Mouse (Mus musculus): ENCODE results near the gene Bcs1l. TPM values are rescaled to one million over a fixed set of nuclear protein-coding genes. Genes with fewer than 3 reads are reported as not detected.

Gene Bcs1l
- 17.8 and 21.3 TPM in 2 replicates for polyA plus RNA-seq (2014; fragmentation: Nextera tagmentation; extraction: Ambion mirVana)

GRCm38 (mm10) chr1:74587773-74588445 lies at the start of gene Bcs1l, which contains the start of gene Zfp142:
TSS of gene Bcs1l (plus strand) at chr1:74588289.
TSS of gene Zfp142 (minus strand) at chr1:74588246.
- WGBS, result under 1% methylated on average over 48 of the region's 48 CpGs

GRCm38 (mm10) chr1:74538650-74539049 lies 49.4 kb upstream of the Bcs1l start:
- H3K9ac ChIP-seq, result no peak overlapping the region
- no peak overlapping the region for H3K27ac ChIP-seq (ENCODE audit: low read depth)
- no peak for DNase-seq
- H3K36me3 ChIP-seq (ENCODE audit: insufficient read depth), result no peaks in the 10 kb centered on the region
- ATAC-seq (ENCODE audit: insufficient read depth), result no peak
- TF ChIP-seq CTCF (IDR thresholded peaks at IDR 0.05; ENCODE audit: low read depth), result no peak
- H3K27me3 ChIP-seq (ENCODE audit: insufficient read depth, low read length), result no peaks in the 10 kb centered on the region
- H3K9me3 ChIP-seq (ENCODE audit: low read depth, low read length), result no peaks in the 10 kb centered on the region
- no peaks in the 10 kb centered on the region for H3K4me1 ChIP-seq (ENCODE audit: insufficient read depth)
- no peak overlapping the region for H3K4me2 ChIP-seq
- H3K4me3 ChIP-seq (ENCODE audit: low read depth, low read length), result no peak overlapping the region

More at GRCm38 (mm10) chr1:74587773-74588445, at the start of gene Bcs1l, which contains the start of gene Zfp142:
- DNase-seq (peak; percentile 99), ATAC-seq (ENCODE audit: insufficient read depth) (peak; percentile 99)
- Histone ChIP-seq H3K27me3 (ENCODE audit: insufficient read depth, low read length) (no peaks in the 10 kb centered on the region), H3K36me3 (ENCODE audit: insufficient read depth) (peaks cover 38% of the 10 kb centered on the region), H3K27ac (ENCODE audit: low read depth) (peak within 1 kb of the TSS; percentile 75), H3K4me1 (ENCODE audit: insufficient read depth) (peaks cover 11% of the 10 kb centered on the region; the same call in 1 of the 2 replicates), H3K4me2 (peak within 1 kb of the TSS; percentile 92), H3K4me3 (ENCODE audit: low read depth, low read length) (peak within 1 kb of the TSS; percentile 86), H3K9me3 (ENCODE audit: low read depth, low read length) (no peaks in the 10 kb centered on the region), H3K9ac (peak within 1 kb of the TSS; percentile 85)
- peak; percentile 43 for TF ChIP-seq CTCF (IDR thresholded peaks at IDR 0.05; ENCODE audit: low read depth)

DNA sequence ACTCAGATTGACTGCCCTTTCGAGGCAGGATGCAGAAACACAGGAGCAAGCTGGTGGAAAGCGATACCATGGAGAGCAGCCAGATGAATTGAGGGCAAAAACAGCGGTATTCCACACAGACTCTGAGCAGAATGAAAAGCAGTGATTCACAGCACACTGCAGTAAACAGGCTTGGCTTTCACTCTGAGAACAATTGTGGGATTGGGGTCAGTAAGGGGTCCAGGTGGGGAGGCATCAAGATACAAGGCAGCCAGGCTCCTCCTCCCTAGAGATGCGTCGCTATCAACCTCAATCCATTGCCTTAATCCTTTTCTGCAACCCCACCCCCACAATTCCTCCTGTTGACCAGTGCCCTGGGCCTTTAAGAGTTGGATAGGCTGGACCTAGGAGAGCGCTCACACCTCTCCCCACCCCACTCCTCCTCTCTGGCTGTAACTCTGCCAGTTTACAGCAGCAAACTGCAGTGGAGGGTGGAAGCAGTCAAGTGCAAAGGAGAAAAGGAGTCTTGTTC lies 45.6 kb upstream of the Bcs1l start, which contains the start of gene Plcd4:
Gene Plcd4 (plus strand): TSS at position 438 of the 511 bp plus-strand sequence.
- no peak for TF ChIP-seq CTCF (IDR thresholded peaks at IDR 0.05; ENCODE audit: low read depth)
- Histone ChIP-seq H3K27ac (ENCODE audit: low read depth) (no peak within 1 kb of the TSS), H3K27me3 (ENCODE audit: insufficient read depth, low read length) (no peaks in the 10 kb centered on the region), H3K9ac (no peak within 1 kb of the TSS), H3K4me3 (ENCODE audit: low read depth, low read length) (no peak within 1 kb of the TSS), H3K4me1 (ENCODE audit: insufficient read depth) (no peaks in the 10 kb centered on the region), H3K36me3 (ENCODE audit: insufficient read depth) (no peaks in the 10 kb centered on the region), H3K4me2 (no peak within 1 kb of the TSS), H3K9me3 (ENCODE audit: low read depth, low read length) (no peaks in the 10 kb centered on the region)
- DNase-seq (peak; percentile 26), ATAC-seq (ENCODE audit: insufficient read depth) (no peak)
- 7% methylated on average over 6 of the region's 6 CpGs for WGBS

DNA sequence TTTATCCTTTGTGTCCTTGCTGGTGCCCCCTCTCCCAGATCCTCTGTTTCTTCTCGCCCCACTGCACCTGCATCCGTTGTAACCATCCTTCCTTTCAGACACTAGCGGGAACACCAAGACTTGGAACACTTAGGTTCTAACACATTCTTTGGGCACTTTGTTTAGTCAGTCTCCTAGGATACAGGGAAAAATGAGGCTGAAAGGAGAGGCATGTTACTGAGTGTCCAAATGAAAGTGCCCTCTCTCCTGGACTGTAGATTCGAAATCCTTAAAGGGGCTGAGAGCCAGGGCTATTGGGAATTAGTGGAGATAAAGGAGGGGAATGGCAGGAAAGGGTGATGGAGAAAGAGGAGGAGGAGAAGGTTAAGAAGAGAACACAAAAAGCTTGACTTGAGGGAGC lies 43.9 kb upstream of the Bcs1l start, which contains the start of gene Usp37:
Gene Usp37 (minus strand): TSS at position 101 of the 400 bp plus-strand sequence.
- Histone ChIP-seq H3K27me3 (ENCODE audit: insufficient read depth, low read length) (no peaks in the 10 kb centered on the region), H3K4me2 (no peak within 1 kb of the TSS), H3K4me1 (ENCODE audit: insufficient read depth) (no peaks in the 10 kb centered on the region), H3K9ac (no peak within 1 kb of the TSS), H3K4me3 (ENCODE audit: low read depth, low read length) (no peak within 1 kb of the TSS), H3K9me3 (ENCODE audit: low read depth, low read length) (no peaks in the 10 kb centered on the region), H3K27ac (ENCODE audit: low read depth) (no peak within 1 kb of the TSS), H3K36me3 (ENCODE audit: insufficient read depth) (no peaks in the 10 kb centered on the region)
- 70% methylated on average over 4 of the region's 4 CpGs for WGBS
- DNase-seq (no peak), ATAC-seq (ENCODE audit: insufficient read depth) (no peak)
- TF ChIP-seq CTCF (IDR thresholded peaks at IDR 0.05; ENCODE audit: low read depth), result no peak

GRCm38 (mm10) chr1:74559061-74559460 lies 29.0 kb upstream of the Bcs1l start:
- WGBS, result 77% methylated on average over 5 of the region's 5 CpGs
- no peaks in the 10 kb centered on the region for H3K27me3 ChIP-seq (ENCODE audit: insufficient read depth, low read length)
- H3K27ac ChIP-seq (ENCODE audit: low read depth), result no peak overlapping the region
- no peak overlapping the region for H3K4me3 ChIP-seq (ENCODE audit: low read depth, low read length)
- DNase-seq (no peak), ATAC-seq (ENCODE audit: insufficient read depth) (no peak)
- H3K4me2 ChIP-seq, result no peak overlapping the region
- no peak for TF ChIP-seq CTCF (IDR thresholded peaks at IDR 0.05; ENCODE audit: low read depth)
- H3K36me3 ChIP-seq (ENCODE audit: insufficient read depth), result 0 out of 2 replicates have a peak, but pooled peaks cover 3% of the 10 kb centered on the region
- H3K9me3 ChIP-seq (ENCODE audit: low read depth, low read length), result no peaks in the 10 kb centered on the region
- no peak overlapping the region for H3K9ac ChIP-seq
- H3K4me1 ChIP-seq (ENCODE audit: insufficient read depth), result no peaks in the 10 kb centered on the region

DNA sequence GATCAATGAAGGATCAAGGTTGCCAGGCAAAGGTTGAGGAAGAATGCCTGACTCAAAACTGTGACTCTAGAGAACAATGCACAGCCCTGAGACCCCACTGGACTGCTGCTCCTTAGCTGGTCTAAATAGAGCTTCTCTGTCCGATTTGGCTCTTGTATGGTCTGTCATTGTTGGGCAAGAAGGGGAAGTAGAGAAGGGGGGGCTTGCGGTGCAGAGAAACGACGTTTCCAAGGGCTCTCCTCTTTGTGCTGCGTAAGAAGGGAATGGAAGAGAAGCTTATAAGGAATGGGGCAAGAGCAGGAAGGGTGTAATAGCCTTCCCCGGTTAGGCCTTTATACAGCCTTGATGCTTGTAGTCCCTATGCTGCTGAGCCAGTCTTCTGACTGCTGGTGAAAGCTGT lies 22.3 kb upstream of the Bcs1l start:
- H3K36me3 ChIP-seq (ENCODE audit: insufficient read depth), result peaks cover 65% of the 10 kb centered on the region
- no peak overlapping the region for H3K4me3 ChIP-seq (ENCODE audit: low read depth, low read length)
- no peak overlapping the region for H3K4me2 ChIP-seq
- H3K27me3 ChIP-seq (ENCODE audit: insufficient read depth, low read length), result no peaks in the 10 kb centered on the region
- 87% methylated on average over 6 of the region's 6 CpGs for WGBS
- ATAC-seq (ENCODE audit: insufficient read depth) (no peak), DNase-seq (no peak)
- H3K27ac ChIP-seq (ENCODE audit: low read depth), result no peak overlapping the region
- no peaks in the 10 kb centered on the region for H3K9me3 ChIP-seq (ENCODE audit: low read depth, low read length)
- TF ChIP-seq CTCF (IDR thresholded peaks at IDR 0.05; ENCODE audit: low read depth), result no peak
- no peaks in the 10 kb centered on the region for H3K4me1 ChIP-seq (ENCODE audit: insufficient read depth)
- H3K9ac ChIP-seq, result no peak overlapping the region

Measured in lung, embryonic 14.5 days (tissue).